Mouse (Mus musculus) embryonic stem cell, embryonic (primary cell): ENCODE measurements around the gene Dock2.

Experiments
- CTCF ChIA-PET, 4 experiments: fragments of 300-600 bp in 2 of 4; fragments of 350-600 bp in 2 of 4; sonication (Branson Sonifier 250); formaldehyde crosslinking; loops; one replicate each; lab custom pipeline; 2022; ENCODE audit warnings: inconsistent platforms in 2 of 4; lab: Charles Lee
- POLR2A ChIA-PET, 4 experiments: fragments of 300-600 bp in 2 of 4; fragments of 350-600 bp in 2 of 4; sonication (Branson Sonifier 250); formaldehyde crosslinking; loops; one replicate each; lab custom pipeline; 2022; ENCODE audit warnings: antibody characterized with exemption in 4 of 4, inconsistent platforms in 1 of 4; lab: Charles Lee

Gene Dock2

GRCm38 (mm10) chr11:34489548-34489947 lies 294.1 kb downstream of the Dock2 start:
- ChIA-PET POLR2A (no interaction called here), CTCF (no interaction called here)

GRCm38 (mm10) chr11:34479301-34479700 lies 304.4 kb downstream of the Dock2 start:
- POLR2A ChIA-PET = no interaction called here

GRCm38 (mm10) chr11:34469792-34470191 lies 313.9 kb downstream of the Dock2 start:
- ChIA-PET POLR2A (no interaction called here), CTCF (no interaction called here)

More at GRCm38 (mm10) chr11:34479301-34479700, 304.4 kb downstream of the Dock2 start:
- CTCF ChIA-PET = no interaction called here

- CTCF ChIA-PET = interaction anchor here in 1 of 4 experiments (0.6 kb wide), 1 partner anchor 1296 kb away, joined by 3 read pairs; no protein-coding TSS in a partner anchor
- POLR2A ChIA-PET = no interaction called here
Observed at GRCm38 (mm10) chr11:34468571-34468970, 315.1 kb downstream of the Dock2 start.

GRCm38 (mm10) chr11:34467056-34467455 lies 316.6 kb downstream of the Dock2 start:
- ChIA-PET CTCF (interaction anchor here in 1 of 4 experiments (0.5 kb wide), 1 partner anchor 152 kb away, joined by 3 read pairs; no protein-coding TSS in a partner anchor), POLR2A (no interaction called here)

GRCm38 (mm10) chr11:34449944-34450343 lies 333.7 kb downstream of the Dock2 start:
- ChIA-PET POLR2A (no interaction called here), CTCF (no interaction called here)

- POLR2A ChIA-PET = no interaction called here
Observed at GRCm38 (mm10) chr11:34447891-34448290, 335.8 kb downstream of the Dock2 start.

GRCm38 (mm10) chr11:34438429-34438828 lies 345.3 kb downstream of the Dock2 start:
- ChIA-PET POLR2A (interaction anchor here in 1 of 4 experiments (0.7 kb wide), 1 partner anchor 894 kb away, joined by 4 read pairs; no protein-coding TSS in a partner anchor), CTCF (no interaction called here)

More at GRCm38 (mm10) chr11:34447891-34448290, 335.8 kb downstream of the Dock2 start:
- CTCF ChIA-PET = no interaction called here

GRCm38 (mm10) chr11:34437446-34437845 lies 346.2 kb downstream of the Dock2 start:
- POLR2A ChIA-PET = no interaction called here
- CTCF ChIA-PET = no interaction called here

GRCm38 (mm10) chr11:34431978-34432377 lies 351.7 kb downstream of the Dock2 start:
- ChIA-PET POLR2A (interaction anchor here in 1 of 4 experiments (0.9 to 1.0 kb wide), 2 partner anchors 14 to 23 kb away, joined by 3 to 4 read pairs; no protein-coding TSS in a partner anchor), CTCF (no interaction called here)

GRCm38 (mm10) chr11:34431371-34431770 lies 352.3 kb downstream of the Dock2 start:
- CTCF ChIA-PET = interaction anchor here in 2 of 4 experiments (0.6 to 1.3 kb wide), 2 partner anchors 274 to 409 kb away, joined by 3 to 4 read pairs; no protein-coding TSS in a partner anchor
- POLR2A ChIA-PET = interaction anchor here in 3 of 4 experiments (0.7 to 2.3 kb wide), 7 partner anchors 9 to 1379 kb away, joined by 3 to 6 read pairs (median 4); no protein-coding TSS in a partner anchor

GRCm38 (mm10) chr11:34430940-34431339 lies 352.8 kb downstream of the Dock2 start:
- ChIA-PET CTCF (interaction anchor here in 3 of 4 experiments (0.6 to 1.3 kb wide), 3 partner anchors 274 to 1249 kb away, joined by 3 to 4 read pairs (median 3); no protein-coding TSS in a partner anchor), POLR2A (interaction anchor here in 3 of 4 experiments (0.6 to 2.3 kb wide), 8 partner anchors 9 to 1379 kb away, joined by 3 to 6 read pairs (median 3); no protein-coding TSS in a partner anchor)

- ChIA-PET POLR2A (no interaction called here), CTCF (no interaction called here)
Observed at GRCm38 (mm10) chr11:34427212-34427611, 356.5 kb downstream of the Dock2 start.

GRCm38 (mm10) chr11:34424546-34424945 lies 359.1 kb downstream of the Dock2 start:
- ChIA-PET POLR2A (no interaction called here), CTCF (no interaction called here)

- ChIA-PET POLR2A (interaction anchor here in 1 of 4 experiments (1.4 to 1.5 kb wide), 2 partner anchors 9 to 18 kb away, joined by 5 to 6 read pairs; no protein-coding TSS in a partner anchor), CTCF (no interaction called here)
Observed at GRCm38 (mm10) chr11:34421061-34421460, 362.6 kb downstream of the Dock2 start.

GRCm38 (mm10) chr11:34416619-34416979 lies 367.1 kb downstream of the Dock2 start:
- POLR2A ChIA-PET = no interaction called here
- CTCF ChIA-PET = no interaction called here

- ChIA-PET POLR2A (no interaction called here), CTCF (no interaction called here)
Observed at GRCm38 (mm10) chr11:34415884-34416618, 367.6 kb downstream of the Dock2 start.

- CTCF ChIA-PET = no interaction called here
- POLR2A ChIA-PET = no interaction called here
Observed at GRCm38 (mm10) chr11:34406850-34407249, 376.8 kb downstream of the Dock2 start.

- CTCF ChIA-PET = no interaction called here
- POLR2A ChIA-PET = no interaction called here
Observed at GRCm38 (mm10) chr11:34406309-34406708, 377.4 kb downstream of the Dock2 start.

- POLR2A ChIA-PET = no interaction called here
- CTCF ChIA-PET = no interaction called here
Observed at GRCm38 (mm10) chr11:34405311-34405710, 378.4 kb downstream of the Dock2 start.
